Mouse (Mus musculus): ENCODE measurements around the gene Gm572. TPM values are rescaled to one million over a fixed set of nuclear protein-coding genes. Genes with fewer than 3 reads are reported as not detected.

Gene Gm572
- polyA plus RNA-seq (2012), result 0.12 TPM in 1 of 2 replicates, not detected in the other

DNA sequence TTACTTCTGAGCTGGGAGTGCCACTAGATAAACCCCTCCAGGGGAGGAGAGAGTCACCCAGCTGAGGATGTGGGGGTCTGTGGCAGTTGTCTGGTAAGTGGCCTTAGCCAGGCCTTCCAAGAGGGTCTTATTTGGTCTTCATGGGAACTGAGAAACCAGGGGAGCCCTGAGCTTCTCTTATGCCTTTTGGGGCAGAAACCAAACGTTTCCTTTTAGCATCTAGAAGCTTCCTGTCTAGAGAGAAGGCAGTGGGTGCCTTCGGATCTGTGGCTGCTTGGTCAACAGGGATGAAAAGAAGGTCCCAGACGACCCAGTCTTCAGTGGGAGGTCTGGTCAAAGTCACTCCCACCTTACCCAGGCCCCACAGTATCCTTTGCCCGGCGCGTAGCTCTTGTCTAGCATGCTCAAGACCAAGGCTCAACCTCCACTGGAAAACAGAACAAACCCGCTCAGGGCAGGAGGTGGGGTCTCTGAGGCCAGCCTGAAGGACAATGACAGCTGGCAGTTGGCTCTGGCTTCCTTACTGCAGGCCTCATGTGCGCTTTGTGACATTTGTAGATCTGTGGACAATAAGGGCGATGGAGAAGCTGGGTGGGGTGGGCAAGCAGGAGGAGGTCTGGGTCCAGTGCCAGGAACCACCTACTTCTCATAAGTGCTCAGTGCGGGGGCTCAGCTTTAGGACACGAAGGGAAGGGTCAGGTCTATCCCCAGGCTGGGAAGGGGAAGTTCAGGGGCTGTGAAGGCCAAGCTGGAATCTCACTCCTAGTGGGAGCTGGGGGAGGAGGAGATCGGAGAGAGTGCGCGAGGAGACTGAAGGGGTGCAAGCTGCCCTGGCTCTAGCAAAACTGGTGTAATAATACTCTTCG, at the start of gene Gm572:
Gm572 (plus strand) TSS at position 27 of the 866 bp plus-strand sequence.

DNA sequence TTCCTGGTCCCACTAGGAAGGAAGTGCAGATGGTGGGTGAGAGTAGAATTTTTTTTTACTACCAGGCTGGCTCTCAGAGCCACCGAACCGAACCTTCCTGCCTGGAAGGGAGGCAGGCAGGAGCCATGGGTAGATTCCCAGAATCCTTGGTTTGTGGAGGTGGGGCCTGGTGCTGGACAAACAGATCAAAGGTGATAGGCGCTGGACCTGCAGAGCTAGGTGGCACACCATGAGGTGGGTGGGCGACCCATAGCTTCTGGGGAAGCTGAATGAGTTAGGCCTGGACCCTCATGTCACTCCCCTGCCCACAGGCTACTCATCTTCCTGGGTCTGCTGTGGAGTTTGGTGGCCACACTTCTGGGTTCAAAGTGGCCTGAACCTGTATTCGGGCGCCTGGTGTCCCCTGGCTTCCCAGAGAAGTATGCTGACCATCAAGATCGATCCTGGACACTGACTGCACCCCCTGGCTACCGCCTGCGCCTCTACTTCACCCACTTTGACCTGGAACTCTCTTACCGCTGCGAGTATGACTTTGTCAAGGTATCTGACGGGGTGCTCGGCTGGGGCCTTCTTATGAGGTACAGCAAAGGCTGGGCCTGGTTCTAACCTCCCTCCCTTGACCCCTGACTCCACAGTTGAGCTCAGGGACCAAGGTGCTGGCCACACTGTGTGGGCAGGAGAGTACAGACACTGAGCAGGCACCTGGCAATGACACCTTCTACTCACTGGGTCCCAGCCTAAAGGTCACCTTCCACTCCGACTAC, 40.6 kb upstream of the Gm572 start, which contains the start of gene Masp2:
Masp2 (plus strand) TSS at position 198 of the 764 bp plus-strand sequence.

DNA sequence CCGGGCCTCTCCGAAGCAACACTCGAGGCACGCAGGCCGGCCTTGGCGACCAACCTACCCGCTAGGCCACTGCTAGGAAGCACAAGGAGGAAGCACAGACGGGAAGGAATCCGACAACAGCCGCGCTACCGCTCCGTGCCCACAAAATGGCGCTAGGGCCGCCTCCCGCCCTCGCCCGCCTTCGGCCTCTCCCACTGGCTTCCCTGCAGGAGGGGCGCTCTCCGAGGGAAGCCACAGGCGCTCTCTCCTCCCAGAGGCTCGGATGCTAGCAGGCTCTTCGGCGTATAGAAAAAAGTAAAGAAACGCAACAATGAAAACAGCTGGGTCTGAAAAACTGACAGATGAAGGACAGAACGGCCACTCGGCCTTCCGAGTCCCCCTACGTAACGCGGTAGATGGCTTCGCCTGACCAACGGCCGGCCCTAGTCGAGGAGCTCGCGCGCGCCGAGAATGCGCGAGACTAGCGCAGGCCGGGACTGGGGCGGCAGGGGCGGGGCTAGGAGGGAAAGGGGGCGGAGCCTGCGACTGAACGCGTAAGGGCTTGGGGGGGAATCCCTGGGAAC, 16.4 kb upstream of the Gm572 start, which contains the start of gene Tardbp:
Tardbp (minus strand) TSS at position 397 of the 563 bp plus-strand sequence.

Other genes starting within 250 kb of the Gm572 start
- gene Ubiad1, start 198.5 kb upstream of the Gm572 start, polyA plus RNA-seq (2012), result 3.4 and 4.4 TPM in 2 replicates
- 10.7 and 13.2 TPM in 2 replicates for gene Mtor, start 194.7 kb upstream of the Gm572 start, polyA plus RNA-seq (2012)
- gene Angptl7, start 142.9 kb upstream of the Gm572 start, polyA plus RNA-seq (2012), result not detected in 2 replicates
- gene Exosc10, start 84.9 kb upstream of the Gm572 start, polyA plus RNA-seq (2012), result 47.5 and 57.7 TPM in 2 replicates
- gene Srm, start 51.8 kb upstream of the Gm572 start, polyA plus RNA-seq (2012), result 342 and 344 TPM in 2 replicates
- gene Masp2, start 40.8 kb upstream of the Gm572 start, polyA plus RNA-seq (2012), result 0.04 and 0.07 TPM in 2 replicates
- 29.0 and 37.6 TPM in 2 replicates for gene Tardbp, start 16.3 kb upstream of the Gm572 start, polyA plus RNA-seq (2012)
- gene Casz1, start 161.1 kb downstream of the Gm572 start, polyA plus RNA-seq (2012), result 16.8 and 17.0 TPM in 2 replicates

All from megakaryocyte-erythroid progenitor cell, adult 5 weeks (primary cell).